Mouse (Mus musculus) embryonic fibroblast, embryonic 13.5 days (primary cell): ENCODE data around the gene Tns1.

Source experiments
- CTCF ChIP-seq: IDR thresholded peaks from 2 replicates; pipeline ENCODE4 v1.5.1; 2011; ENCODE audit warnings: mild to moderate bottlenecking, control low read depth, low read length, moderate library complexity, borderline replicate concordance; ENCODE audit not compliant: insufficient read depth
- POLR2A ChIP-seq: IDR thresholded peaks from 2 replicates; pipeline ENCODE4 v1.6.1; 2011; ENCODE audit warnings: low read depth, mild to moderate bottlenecking, control low read depth, low read length, moderate library complexity

GRCm38 (mm10) chr1:74081573-74081989, 42.7 kb downstream of the Tns1 start:
- no peak for TF ChIP-seq CTCF
- TF ChIP-seq POLR2A = no peak
